Mouse (Mus musculus) heart, adult 2 months (tissue): ENCODE data around the gene Fen1.

ENCODE experiments used
- CTCF ChIP-seq: fragments of 200-600 bp; IDR thresholded peaks from 2 replicates; pipeline ENCODE4 v1.8.1; 2022; ENCODE audit warnings: antibody characterized with exemption, mild to moderate bottlenecking, moderate library complexity
- POLR2A ChIP-seq: fragments of 200-500 bp; IDR thresholded peaks from 2 replicates; pipeline ENCODE4 v1.6.1; 2011; ENCODE audit warnings: mild to moderate bottlenecking, low read depth, low read length, control low read depth; ENCODE audit not compliant: insufficient read depth

- TF ChIP-seq POLR2A (no peak), CTCF (no peak)
Measured at GRCm38 (mm10) chr19:10203146-10203847, 672 bp downstream of the Fen1 start.
